Mouse (Mus musculus): ENCODE results near the gene Adap1. TPM values are rescaled to one million over a fixed set of nuclear protein-coding genes. Genes with fewer than 3 reads are reported as not detected.
A peak's percentile ranks its signal among the peaks of the same experiment; 100 is the strongest.

Adap1 gene
- polyA plus RNA-seq, 1 experiment from 2014 or later: 2.3 TPM

GRCm38 (mm10) chr5:139234423-139234822 is 91.0 kb downstream of the Adap1 start:
- Histone ChIP-seq H3K9me3 (ENCODE audit: control insufficient read depth, low read depth, low read length) (no peaks in the 10 kb centered on the region), H3K4me2 (replicated peaks; ENCODE audit: low read depth, low read length) (no peak overlapping the region), H3K4me1 (ENCODE audit: control insufficient read depth, insufficient read depth, low read length) (no peaks in the 10 kb centered on the region), H3K27me3 (ENCODE audit: control insufficient read depth, insufficient read depth, low read length) (no peaks in the 10 kb centered on the region), H3K27ac (ENCODE audit: low read length) (no peak overlapping the region), H3K36me3 (ENCODE audit: control insufficient read depth, insufficient read depth, low read length) (peaks cover 62% of the 10 kb centered on the region), H3K9ac (replicated peaks; ENCODE audit: low read depth, low read length) (no peak overlapping the region), H3K4me3 (ENCODE audit: low read depth, low read length) (no peak overlapping the region)
- ATAC-seq (ENCODE audit: insufficient number of reproducible peaks, insufficient read depth, low FRiP score, low read depth): no peak
- WGBS: 94% methylated on average over 4 of the region's 4 CpGs

- 74% methylated on average over 3 of the region's 3 CpGs for WGBS
- no peak overlapping the region for H3K4me3 ChIP-seq (ENCODE audit: low read depth, low read length)
- H3K27ac ChIP-seq (ENCODE audit: low read length): no peak overlapping the region
- peaks cover 58% of the 10 kb centered on the region for H3K36me3 ChIP-seq (ENCODE audit: control insufficient read depth, insufficient read depth, low read length)
- no peaks in the 10 kb centered on the region for H3K4me1 ChIP-seq (ENCODE audit: control insufficient read depth, insufficient read depth, low read length)
- H3K9me3 ChIP-seq (ENCODE audit: control insufficient read depth, low read depth, low read length): no peaks in the 10 kb centered on the region
- no peak for ATAC-seq (ENCODE audit: insufficient number of reproducible peaks, insufficient read depth, low FRiP score, low read depth)
- no peak overlapping the region for H3K4me2 ChIP-seq (replicated peaks; ENCODE audit: low read depth, low read length)
- H3K9ac ChIP-seq (replicated peaks; ENCODE audit: low read depth, low read length): no peak overlapping the region
- H3K27me3 ChIP-seq (ENCODE audit: control insufficient read depth, insufficient read depth, low read length): no peaks in the 10 kb centered on the region
Observed at GRCm38 (mm10) chr5:139232083-139232482, 93.3 kb downstream of the Adap1 start.

GRCm38 (mm10) chr5:139229716-139230115 is 95.7 kb downstream of the Adap1 start:
- Histone ChIP-seq H3K27ac (ENCODE audit: low read length) (no peak overlapping the region), H3K4me2 (replicated peaks; ENCODE audit: low read depth, low read length) (no peak overlapping the region), H3K4me1 (ENCODE audit: control insufficient read depth, insufficient read depth, low read length) (no peaks in the 10 kb centered on the region), H3K4me3 (ENCODE audit: low read depth, low read length) (no peak overlapping the region), H3K9ac (replicated peaks; ENCODE audit: low read depth, low read length) (no peak overlapping the region), H3K9me3 (ENCODE audit: control insufficient read depth, low read depth, low read length) (no peaks in the 10 kb centered on the region), H3K36me3 (ENCODE audit: control insufficient read depth, insufficient read depth, low read length) (peaks cover 58% of the 10 kb centered on the region), H3K27me3 (ENCODE audit: control insufficient read depth, insufficient read depth, low read length) (no peaks in the 10 kb centered on the region)
- 96% methylated on average over 3 of the region's 3 CpGs for WGBS
- no peak for ATAC-seq (ENCODE audit: insufficient number of reproducible peaks, insufficient read depth, low FRiP score, low read depth)

- Histone ChIP-seq H3K27me3 (ENCODE audit: control insufficient read depth, insufficient read depth, low read length) (no peaks in the 10 kb centered on the region), H3K4me2 (replicated peaks; ENCODE audit: low read depth, low read length) (no peak overlapping the region), H3K9me3 (ENCODE audit: control insufficient read depth, low read depth, low read length) (no peaks in the 10 kb centered on the region), H3K36me3 (ENCODE audit: control insufficient read depth, insufficient read depth, low read length) (peaks cover 61% of the 10 kb centered on the region), H3K4me1 (ENCODE audit: control insufficient read depth, insufficient read depth, low read length) (no peaks in the 10 kb centered on the region), H3K4me3 (ENCODE audit: low read depth, low read length) (no peak overlapping the region), H3K27ac (ENCODE audit: low read length) (no peak overlapping the region), H3K9ac (replicated peaks; ENCODE audit: low read depth, low read length) (no peak overlapping the region)
- WGBS: 91% methylated on average over 3 of the region's 3 CpGs
- no peak for ATAC-seq (ENCODE audit: insufficient number of reproducible peaks, insufficient read depth, low FRiP score, low read depth)
Observed at GRCm38 (mm10) chr5:139228318-139228717, 97.1 kb downstream of the Adap1 start.

- Histone ChIP-seq H3K4me3 (ENCODE audit: low read depth, low read length) (no peak overlapping the region), H3K27me3 (ENCODE audit: control insufficient read depth, insufficient read depth, low read length) (no peaks in the 10 kb centered on the region), H3K9me3 (ENCODE audit: control insufficient read depth, low read depth, low read length) (no peaks in the 10 kb centered on the region), H3K36me3 (ENCODE audit: control insufficient read depth, insufficient read depth, low read length) (peaks cover 62% of the 10 kb centered on the region), H3K4me1 (ENCODE audit: control insufficient read depth, insufficient read depth, low read length) (no peaks in the 10 kb centered on the region), H3K27ac (ENCODE audit: low read length) (no peak overlapping the region), H3K9ac (replicated peaks; ENCODE audit: low read depth, low read length) (no peak overlapping the region), H3K4me2 (replicated peaks; ENCODE audit: low read depth, low read length) (no peak overlapping the region)
- ATAC-seq (ENCODE audit: insufficient number of reproducible peaks, insufficient read depth, low FRiP score, low read depth): no peak
- 90% methylated on average over 2 of the region's 2 CpGs for WGBS
Observed at GRCm38 (mm10) chr5:139227645-139228044, 97.8 kb downstream of the Adap1 start.

- Histone ChIP-seq H3K27ac (ENCODE audit: low read length) (no peak overlapping the region), H3K4me2 (replicated peaks; ENCODE audit: low read depth, low read length) (no peak overlapping the region), H3K4me3 (ENCODE audit: low read depth, low read length) (no peak overlapping the region), H3K4me1 (ENCODE audit: control insufficient read depth, insufficient read depth, low read length) (no peaks in the 10 kb centered on the region), H3K27me3 (ENCODE audit: control insufficient read depth, insufficient read depth, low read length) (no peaks in the 10 kb centered on the region), H3K36me3 (ENCODE audit: control insufficient read depth, insufficient read depth, low read length) (peaks cover 62% of the 10 kb centered on the region), H3K9me3 (ENCODE audit: control insufficient read depth, low read depth, low read length) (no peaks in the 10 kb centered on the region), H3K9ac (replicated peaks; ENCODE audit: low read depth, low read length) (no peak overlapping the region)
- ATAC-seq (ENCODE audit: insufficient number of reproducible peaks, insufficient read depth, low FRiP score, low read depth): no peak
- 92% methylated on average over 4 of the region's 4 CpGs for WGBS
Observed at GRCm38 (mm10) chr5:139227236-139227635, 98.2 kb downstream of the Adap1 start.

- WGBS: 95% methylated on average over 10 of the region's 10 CpGs
- Histone ChIP-seq H3K27ac (ENCODE audit: low read length) (no peak overlapping the region), H3K9ac (replicated peaks; ENCODE audit: low read depth, low read length) (no peak overlapping the region), H3K4me3 (ENCODE audit: low read depth, low read length) (no peak overlapping the region), H3K27me3 (ENCODE audit: control insufficient read depth, insufficient read depth, low read length) (no peaks in the 10 kb centered on the region), H3K36me3 (ENCODE audit: control insufficient read depth, insufficient read depth, low read length) (peaks cover 52% of the 10 kb centered on the region), H3K4me1 (ENCODE audit: control insufficient read depth, insufficient read depth, low read length) (no peaks in the 10 kb centered on the region), H3K4me2 (replicated peaks; ENCODE audit: low read depth, low read length) (no peak overlapping the region), H3K9me3 (ENCODE audit: control insufficient read depth, low read depth, low read length) (no peaks in the 10 kb centered on the region)
- no peak for ATAC-seq (ENCODE audit: insufficient number of reproducible peaks, insufficient read depth, low FRiP score, low read depth)
Observed at GRCm38 (mm10) chr5:139223331-139223730, 102.1 kb downstream of the Adap1 start.

MicroRNAs encoded within 50 kb of the gene (microRNA counts, 519-probe panel; counts per million panel counts)
- microRNA mmu-miR-339-3p: not detected
- not detected for microRNA mmu-miR-339-5p

Small RNA genes lying within 50 kb of the gene (microRNA-seq; reads per million reads assigned to microRNA genes)
- gene Mir339: 411 reads per million, percentile 63 among the genes with 10 or more reads in this experiment

Other genes with a start within 250 kb of the Adap1 start
- 19.5 and 20.1 TPM in 2 replicates for gene Prkar1b, start 175.6 kb downstream of the Adap1 start, polyA plus RNA-seq (2014; fragmentation: Nextera tagmentation; extraction: Ambion mirVana)
- gene Dnaaf5, start 175.4 kb downstream of the Adap1 start, polyA plus RNA-seq (2014; fragmentation: Nextera tagmentation; extraction: Ambion mirVana): 6.4 TPM in 2 replicates
- 60.2 and 66.6 TPM in 2 replicates for gene Sun1, start 125.0 kb downstream of the Adap1 start, polyA plus RNA-seq (2014; fragmentation: Nextera tagmentation; extraction: Ambion mirVana)
- 149 and 151 TPM in 2 replicates for gene Get4, start 73.3 kb downstream of the Adap1 start, polyA plus RNA-seq (2014; fragmentation: Nextera tagmentation; extraction: Ambion mirVana)
- gene Cox19, start 25.8 kb upstream of the Adap1 start, polyA plus RNA-seq (2014; fragmentation: Nextera tagmentation; extraction: Ambion mirVana): 105 and 120 TPM in 2 replicates
- 6.3 and 6.8 TPM in 2 replicates for gene Cyp2w1, start 27.0 kb upstream of the Adap1 start, polyA plus RNA-seq (2014; fragmentation: Nextera tagmentation; extraction: Ambion mirVana)
- gene Gpr146, start 52.1 kb upstream of the Adap1 start, polyA plus RNA-seq (2014; fragmentation: Nextera tagmentation; extraction: Ambion mirVana): 1.3 and 1.5 TPM in 2 replicates
- 0.48 and 1.3 TPM in 2 replicates for gene C130050O18Rik, start 79.7 kb upstream of the Adap1 start, polyA plus RNA-seq (2014; fragmentation: Nextera tagmentation; extraction: Ambion mirVana)
- 3.3 TPM in 2 replicates for gene Gper1, start 97.5 kb upstream of the Adap1 start, polyA plus RNA-seq (2014; fragmentation: Nextera tagmentation; extraction: Ambion mirVana)
- gene 3110082I17Rik, start 134.9 kb upstream of the Adap1 start, polyA plus RNA-seq (2014; fragmentation: Nextera tagmentation; extraction: Ambion mirVana): 37.6 and 37.7 TPM in 2 replicates
- 5.8 and 6.9 TPM in 2 replicates for gene Zfand2a, start 158.9 kb upstream of the Adap1 start, polyA plus RNA-seq (2014; fragmentation: Nextera tagmentation; extraction: Ambion mirVana)
- not detected in 2 replicates for gene Uncx, start 217.9 kb upstream of the Adap1 start, polyA plus RNA-seq (2014; fragmentation: Nextera tagmentation; extraction: Ambion mirVana)

Measured in stomach, embryonic 14.5 days (tissue).